Mouse (Mus musculus) heart, adult 2 months (tissue): Measurements from ENCODE around the gene Dnaaf5.

Source experiments
- CTCF ChIP-seq: fragments of 200-600 bp; IDR thresholded peaks from 2 replicates; pipeline ENCODE4 v1.8.1; 2022; ENCODE audit warnings: antibody characterized with exemption, mild to moderate bottlenecking, moderate library complexity
- POLR2A ChIP-seq: fragments of 200-500 bp; IDR thresholded peaks from 2 replicates; pipeline ENCODE4 v1.6.1; 2011; ENCODE audit warnings: mild to moderate bottlenecking, low read depth, low read length, control low read depth; ENCODE audit not compliant: insufficient read depth

DNA sequence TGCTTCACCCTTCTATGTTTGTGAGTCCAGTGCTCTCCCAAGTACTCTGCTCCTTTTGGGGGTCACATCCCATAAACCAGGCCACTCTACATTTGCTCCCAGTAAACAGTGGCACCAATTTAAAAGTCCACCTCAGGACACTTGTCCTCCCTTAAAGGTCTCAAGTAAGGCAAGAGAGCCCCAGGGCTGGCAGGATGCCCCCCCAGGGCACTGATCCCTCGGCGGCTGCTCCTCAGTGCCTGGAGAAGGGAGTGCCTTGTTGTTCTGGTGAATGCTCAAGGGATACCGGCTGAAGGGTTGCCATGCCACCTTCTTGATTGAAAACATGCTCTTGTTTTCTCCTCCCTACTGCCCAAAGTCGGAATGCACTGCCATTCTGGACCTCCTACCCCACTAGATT lies 56.1 kb downstream of the Dnaaf5 start:
- TF ChIP-seq POLR2A (no peak), CTCF (no peak)
